Comparison of ENCODE assay signal across 8 mouse cellular contexts in the genomic region with DNA sequence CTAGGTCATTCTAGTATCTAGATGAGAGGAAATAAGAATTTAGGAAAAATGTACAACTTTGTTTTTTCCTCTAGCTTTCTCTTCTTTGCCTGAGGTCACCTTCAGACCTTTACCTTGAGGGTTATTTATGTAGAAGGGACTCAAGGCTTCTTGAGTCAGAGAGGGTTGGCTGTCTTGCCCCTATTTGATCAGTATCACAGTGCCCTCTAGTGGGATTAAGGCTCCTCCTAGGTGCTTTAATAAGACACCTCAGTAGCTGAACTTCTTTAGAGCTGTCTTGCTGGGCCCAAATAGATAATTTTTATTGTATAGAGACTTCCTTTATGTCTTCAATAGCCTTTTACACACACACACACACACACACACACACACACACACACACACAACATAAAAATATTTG. TPM values are rescaled to one million over a fixed set of nuclear protein-coding genes. Genes with fewer than 3 reads are reported as not detected.
DNase-seq lines count a peak whose midpoint lies in the region; ATAC-seq and TF ChIP-seq lines count a peak whose summit lies in the region.

No protein-coding gene starts in this region.

- peak; percentile 46 for TF ChIP-seq CTCF in E14TG2a.4 (conservative IDR thresholded peaks at IDR 0.05; ENCODE audit: low read length)

- H3K27me3 ChIP-seq in E14TG2a.4 (ENCODE audit: insufficient read depth, low read length) = no peaks in the 10 kb centered on the region

- ATAC-seq in cerebellum, adult (ENCODE audit: insufficient number of reproducible peaks, low FRiP score, low TSS enrichment) = peak; percentile 79; the same call in 1 of the 2 replicates
- ATAC-seq in common myeloid progenitor, adult 5-6 weeks (replicated peaks; ENCODE audit: low read depth, poor library complexity, severe bottlenecking) = peak; percentile 80

- H3K4me1 ChIP-seq in E14TG2a.4 (replicated peaks; ENCODE audit: low read depth, low read length) = 0 out of 2 replicates have a peak, but pooled peaks cover 4% of the 10 kb centered on the region

- no peaks in the 10 kb centered on the region for H3K9me3 ChIP-seq in E14TG2a.4 (ENCODE audit: low read length)

- H3K4me3 ChIP-seq in E14TG2a.4 (replicated peaks; ENCODE audit: low read length) = no peak overlapping the region

- H3K36me3 ChIP-seq in E14TG2a.4 (ENCODE audit: insufficient read depth, low read length) = no peaks in the 10 kb centered on the region

- intact Hi-C loops in left cerebral cortex, postnatal 14 days (cut with DNase I) = loop anchor here (1.0 to 5.0 kb wide), 2 partner anchors 137 to 381 kb away; no protein-coding TSS in a partner anchor
- intact Hi-C loops in left cerebral cortex, postnatal 36 days (cut with DNase I) = loop anchor here (1.0 kb wide), 1 partner anchor 137 kb away; no protein-coding TSS in a partner anchor

- no peak for DNase-seq in cerebellum, adult 11 months
- DNase-seq in left cerebral cortex, postnatal 14 days (ENCODE audit: low spot score in 2 of 2) = peak; percentile 34 to 66
- no peak for DNase-seq in left cerebral cortex, postnatal 36 days (ENCODE audit: low spot score in 2 of 2)
- peak; percentile 72 for DNase-seq in lung, postnatal 10 days
- no peak for DNase-seq in right cerebral cortex, postnatal 10 days (ENCODE audit: low spot score in 2 of 2)

RNA-seq across cellular contexts. Expression of gene Ranbp6, which starts 8.2 kb away (rescaled TPM):
- 10 to 100 TPM; 29.0 to 29.1 TPM for total RNA-seq in left cerebral cortex, postnatal 14 days (2021)
- 10 to 100 TPM; 31.1 to 33.8 TPM for total RNA-seq in left cerebral cortex, postnatal 36 days (2021)
- 18.9 and 23.5 TPM in 2 replicates for total RNA-seq in common myeloid progenitor, adult 5-6 weeks (2017)

RNA-seq across cellular contexts. Expression of gene 9930021J03Rik, which starts 15.2 kb away (rescaled TPM):
- 10 to 100 TPM; 24.8 to 25.9 TPM for total RNA-seq in left cerebral cortex, postnatal 14 days (2021)
- 10 to 100 TPM; 33.2 to 40.4 TPM for total RNA-seq in left cerebral cortex, postnatal 36 days (2021)
- total RNA-seq in common myeloid progenitor, adult 5-6 weeks (2017) = 13.4 and 22.4 TPM in 2 replicates

Comparison
In these comparisons a context has a peak if more than half of its experiments do, and no peak if none do; other contexts are left out.
1. DNase-seq: peak in left cerebral cortex, postnatal 14 days (2 of 2) and lung, postnatal 10 days (single experiment); none in cerebellum, adult 11 months (single experiment), left cerebral cortex, postnatal 36 days (0 of 2) and right cerebral cortex, postnatal 10 days (0 of 2).